Mouse (Mus musculus) skeletal muscle tissue, adult 2 months (tissue): ENCODE results near the gene Gm29797.
A peak's percentile ranks its signal among the peaks of the same experiment; 100 is the strongest.

Source experiments
- DNase-seq: peaks from one replicate; pipeline ENCODE4 v3.0.0-alpha.2; 2012; ENCODE audit warnings: low read depth, low spot score

The Gm29797 gene

DNA sequence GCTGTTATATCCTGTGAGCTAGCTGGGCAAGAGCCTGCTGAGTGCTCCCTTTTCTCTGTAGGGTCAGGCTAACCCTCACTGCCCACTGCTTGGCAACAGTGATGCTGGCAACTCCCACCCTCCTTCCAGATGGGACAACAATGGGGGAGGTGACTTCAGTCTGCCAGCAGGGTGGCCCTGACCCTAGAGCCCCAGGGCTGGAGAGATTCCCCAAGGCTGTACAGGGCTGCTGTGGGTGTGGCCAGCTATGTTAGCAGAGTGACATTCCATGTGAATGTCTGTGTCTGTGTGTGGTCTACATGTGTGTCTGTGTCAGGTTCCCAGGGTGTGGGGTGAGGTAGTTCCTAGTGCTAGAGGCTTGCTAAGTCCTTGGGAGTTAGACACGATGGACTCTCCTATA lies 16.7 kb downstream of the Gm29797 start:
- no peak for DNase-seq

DNA sequence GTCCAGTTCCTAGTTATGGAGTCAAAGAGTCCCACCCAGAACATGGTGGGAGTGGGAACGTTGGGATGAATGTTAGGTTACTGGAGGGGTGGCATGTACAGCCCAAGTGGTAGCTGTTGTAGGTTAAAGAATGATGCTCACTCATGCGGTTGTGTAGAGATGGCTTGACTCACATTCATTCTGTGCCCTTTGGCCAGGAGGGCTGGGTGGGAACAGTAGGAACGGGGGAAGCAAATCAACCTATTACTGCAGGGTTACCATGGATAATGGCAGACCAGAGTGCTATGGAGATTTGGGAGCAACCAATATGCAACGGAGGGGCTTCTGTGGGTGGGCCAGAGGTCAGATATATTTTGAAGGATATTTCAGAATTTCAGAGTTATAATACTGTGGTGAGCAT lies 18.1 kb downstream of the Gm29797 start:
- DNase-seq: no peak

DNA sequence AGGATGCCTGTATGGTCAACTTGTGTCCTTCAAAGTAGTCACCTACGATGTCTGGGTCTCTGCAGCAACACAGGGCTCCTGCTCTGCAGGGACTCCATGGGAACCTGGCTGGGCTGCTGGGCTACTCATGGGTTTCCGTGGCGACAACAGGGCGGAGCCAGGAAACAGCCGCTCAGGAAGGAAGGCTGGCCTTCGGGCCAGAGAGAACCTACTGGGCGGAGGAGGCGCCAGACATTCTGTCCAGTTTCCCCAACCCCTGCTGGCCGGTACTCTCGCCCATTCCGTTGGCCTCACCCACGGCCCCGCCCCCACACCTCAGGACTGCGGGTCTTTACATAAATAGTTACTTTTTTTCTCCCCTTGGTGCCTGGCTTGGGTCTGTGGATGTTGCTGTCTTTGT lies 18.6 kb downstream of the Gm29797 start:
- DNase-seq: peak; percentile 47

DNA sequence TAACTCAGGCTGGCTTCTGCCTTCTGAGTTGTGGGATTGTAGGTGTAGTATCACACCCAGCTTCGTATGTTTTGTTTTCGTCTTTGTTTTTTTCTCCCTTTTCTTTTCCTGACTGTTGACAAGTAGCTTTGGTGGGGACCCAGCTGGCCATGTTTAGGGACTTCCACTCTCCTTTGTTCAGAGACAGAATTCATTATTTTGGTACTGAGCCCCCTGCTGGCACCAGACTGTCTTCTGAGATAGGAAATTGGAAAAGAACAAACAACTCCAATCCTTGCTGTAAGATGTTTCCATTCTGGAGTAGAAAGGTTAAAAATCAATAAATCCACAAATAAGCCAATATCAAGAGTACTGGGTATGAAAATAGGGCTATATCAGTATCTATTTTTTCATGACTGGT lies 19.6 kb downstream of the Gm29797 start:
- no peak for DNase-seq

DNA sequence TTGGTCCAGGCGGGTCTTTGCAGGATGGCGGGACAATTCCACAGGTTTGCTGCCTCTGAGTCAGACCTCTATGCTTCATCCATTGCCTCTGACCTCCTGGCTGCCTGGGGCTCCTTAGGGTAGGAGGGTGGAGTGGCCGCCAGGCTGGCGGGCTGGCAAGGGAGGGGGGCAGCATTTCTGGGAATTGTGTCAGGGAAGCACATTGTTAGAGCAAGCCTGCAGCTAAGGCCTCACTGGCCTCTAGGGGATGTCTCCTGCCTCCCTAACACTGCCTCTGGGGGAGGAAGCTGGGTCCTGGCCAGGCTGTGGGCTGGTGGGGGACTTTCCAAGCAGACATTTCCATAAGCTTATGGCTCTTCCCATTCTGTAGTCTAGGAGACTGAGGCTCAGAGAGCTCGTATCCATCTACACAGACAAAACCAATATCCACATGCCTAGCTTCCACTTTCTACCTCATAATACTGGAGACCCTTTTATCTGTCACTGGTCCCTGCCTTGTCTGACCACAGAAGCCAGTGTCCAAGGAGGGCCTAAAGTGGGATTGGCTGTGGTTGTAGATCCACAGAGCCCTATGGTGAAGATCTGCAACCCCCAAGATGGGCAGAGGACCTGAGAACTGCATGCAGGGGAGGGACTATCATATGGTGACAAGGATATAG lies 20.4 kb downstream of the Gm29797 start:
- peak; percentile 22 for DNase-seq

DNA sequence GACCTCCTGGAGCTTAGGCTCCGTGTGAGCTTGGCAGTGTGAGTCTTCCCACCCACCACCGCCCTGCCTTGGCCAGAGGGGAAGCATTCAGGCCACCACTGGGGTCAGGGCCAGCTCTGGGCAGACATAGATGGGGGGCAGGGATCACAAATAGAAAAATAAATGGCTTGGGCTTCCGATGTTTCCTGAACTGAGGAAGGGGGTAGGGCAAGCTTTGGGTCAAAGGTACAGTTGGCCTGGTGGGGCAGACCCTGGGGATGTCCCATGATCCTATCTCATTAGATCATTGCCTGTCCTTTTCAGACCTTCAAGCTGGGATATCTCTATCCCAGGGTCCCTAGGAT lies 20.9 kb downstream of the Gm29797 start:
- no peak for DNase-seq

DNA sequence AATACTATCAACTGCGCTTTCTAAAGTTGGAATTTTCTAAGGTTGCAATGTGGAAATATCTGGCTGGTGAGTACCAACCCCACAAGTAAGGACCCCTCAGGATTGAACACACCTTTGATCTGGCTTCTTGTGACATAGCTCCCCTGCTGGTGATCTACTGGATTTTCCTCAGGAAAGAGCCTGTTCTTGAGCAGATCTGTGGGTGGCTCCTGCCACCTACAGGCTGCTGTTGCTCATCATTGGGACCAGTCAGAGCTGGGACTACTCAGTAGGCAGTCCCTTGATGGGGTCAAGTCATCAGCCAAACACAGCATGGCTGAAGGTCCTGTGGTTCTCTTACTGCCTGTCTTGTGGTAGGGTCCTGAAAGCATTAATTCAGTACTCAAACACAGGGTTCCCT lies 21.9 kb downstream of the Gm29797 start:
- DNase-seq: peak; percentile 75

DNA sequence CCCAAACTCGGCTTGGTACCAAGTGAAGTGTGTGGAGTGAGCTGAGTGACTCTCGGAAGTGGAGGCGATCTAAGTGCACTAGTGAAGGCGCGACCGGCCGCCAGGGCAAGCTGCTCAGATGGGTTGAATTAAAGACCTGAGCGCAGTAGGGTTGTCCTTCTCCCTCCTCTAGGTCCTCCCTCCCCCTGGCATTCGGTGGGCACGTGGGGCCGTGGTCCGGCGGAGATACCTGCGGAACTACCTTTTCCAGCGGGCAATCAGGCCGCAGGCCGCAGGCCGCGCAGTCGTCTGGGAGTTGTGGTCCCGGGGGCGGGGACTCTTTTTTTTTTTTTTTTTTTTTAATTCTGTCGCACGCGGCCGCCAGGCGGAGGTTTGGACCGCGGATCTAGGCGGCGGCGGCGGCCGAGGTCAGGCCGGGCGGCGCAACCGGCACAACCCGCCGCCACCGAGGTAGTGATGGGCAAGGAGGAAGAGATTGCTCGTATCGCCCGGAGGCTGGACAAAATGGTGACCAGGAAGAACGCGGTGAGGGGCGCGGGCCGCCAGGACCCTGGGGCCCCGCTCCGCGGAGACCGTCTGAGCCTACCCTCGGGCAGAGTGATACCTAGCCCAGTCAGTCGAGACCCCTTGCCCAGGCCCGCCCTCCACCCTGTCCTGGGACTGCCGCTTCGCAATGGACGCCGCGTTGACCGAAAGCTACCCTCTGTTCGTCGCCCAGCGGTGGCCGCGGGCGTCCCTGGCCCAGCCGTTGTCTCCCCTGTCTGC lies 23.3 kb downstream of the Gm29797 start, which contains the start of gene Tcea2:
Gene Tcea2, plus strand, starts transcription at position 360 of the 765 bp plus-strand sequence.
- DNase-seq: peak; percentile 64

DNA sequence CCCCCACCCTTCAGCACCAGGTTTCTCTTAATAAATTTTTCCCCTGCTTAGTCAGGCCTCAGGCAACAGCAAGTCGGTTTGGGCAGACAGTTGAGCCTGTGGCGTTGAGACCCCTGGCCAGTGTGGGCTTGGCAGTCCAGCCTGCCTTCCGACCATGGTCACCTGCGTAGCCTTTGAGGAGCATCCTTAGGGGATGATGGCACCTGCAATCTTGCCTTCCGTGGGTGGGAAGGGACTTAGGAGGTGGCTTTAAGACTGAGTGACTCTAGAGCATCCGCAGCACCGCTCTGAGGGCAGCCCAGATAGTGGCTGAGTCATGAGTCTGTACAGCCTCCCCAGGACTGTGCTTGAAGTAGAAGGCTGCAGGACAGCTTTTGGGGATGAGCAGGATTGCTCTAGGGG lies 23.9 kb downstream of the Gm29797 start:
- DNase-seq: no peak

DNA sequence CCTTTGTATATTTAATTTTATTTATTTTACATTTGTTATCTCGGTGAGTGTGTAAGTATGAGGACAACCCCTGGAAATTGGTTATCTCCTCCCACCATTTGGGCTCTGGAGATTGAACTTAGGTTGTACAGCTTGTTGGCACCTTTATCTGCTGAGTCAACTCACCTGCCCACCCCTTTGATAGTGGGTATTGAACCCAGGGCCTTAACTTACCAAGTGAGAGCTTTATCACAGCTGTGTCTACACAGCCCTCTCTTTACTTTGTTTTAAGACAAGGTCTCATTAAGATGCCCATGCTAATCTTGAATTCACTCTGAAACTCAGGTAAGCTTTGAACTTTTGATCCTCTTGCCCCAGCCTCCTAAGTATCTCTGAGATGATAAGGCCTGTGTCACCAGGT lies 25.1 kb downstream of the Gm29797 start:
- DNase-seq: no peak

DNA sequence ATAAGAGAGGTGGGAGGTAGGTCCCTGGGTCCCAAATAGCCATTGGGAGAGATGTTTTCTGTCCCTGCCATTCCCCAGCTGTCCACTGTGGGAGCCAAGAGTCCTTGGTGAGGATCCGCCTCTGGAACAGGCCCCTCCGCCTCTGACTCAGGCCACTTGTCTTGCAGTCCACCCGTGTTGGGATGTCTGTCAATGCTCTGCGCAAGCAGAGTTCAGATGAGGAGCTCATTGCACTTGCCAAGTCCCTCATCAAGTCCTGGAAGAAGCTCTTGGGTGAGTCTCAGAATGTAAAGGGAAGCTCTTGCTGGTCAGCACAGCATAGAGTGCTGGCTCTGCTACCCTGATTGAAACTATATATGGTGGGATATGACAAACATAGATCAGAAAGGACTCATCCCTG lies 26.5 kb downstream of the Gm29797 start:
- DNase-seq: no peak

DNA sequence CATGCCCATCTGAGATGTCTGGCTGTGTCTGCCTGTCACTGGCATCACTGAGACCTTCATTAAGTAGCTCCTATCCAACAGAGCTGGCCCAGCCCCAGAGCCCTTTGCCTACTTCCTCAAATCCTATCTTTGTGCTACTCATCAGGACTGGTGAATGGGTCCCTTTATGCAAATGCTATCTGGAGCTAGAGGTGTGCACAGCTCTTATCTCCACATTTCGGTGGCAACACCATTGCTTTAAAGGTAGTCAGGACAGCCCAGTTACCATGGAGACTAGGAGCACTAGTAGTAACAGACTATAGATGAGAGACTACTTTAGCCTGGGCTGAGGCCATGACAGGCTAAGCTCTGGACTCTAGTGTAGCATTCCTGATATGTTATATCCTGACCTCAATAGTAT lies 27.9 kb downstream of the Gm29797 start:
- no peak for DNase-seq

DNA sequence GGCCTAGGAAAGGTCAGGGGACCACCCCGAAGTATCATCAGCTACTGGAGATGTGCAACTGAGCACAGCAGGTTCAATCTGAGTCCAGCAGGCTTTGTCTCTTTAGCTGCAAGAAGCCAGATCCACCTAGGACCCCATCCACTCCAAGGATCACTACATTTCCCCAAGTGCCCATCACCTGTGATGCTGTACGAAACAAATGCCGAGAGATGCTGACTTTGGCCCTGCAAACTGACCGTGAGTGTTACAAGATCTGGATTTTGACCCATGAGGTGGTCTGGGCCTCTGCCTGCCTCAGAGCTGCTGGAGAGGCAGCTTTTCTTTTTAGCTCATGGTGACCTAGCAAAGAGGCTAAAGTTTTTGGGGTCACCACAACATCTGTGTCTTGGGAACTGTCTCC lies 28.9 kb downstream of the Gm29797 start:
- no peak for DNase-seq

DNA sequence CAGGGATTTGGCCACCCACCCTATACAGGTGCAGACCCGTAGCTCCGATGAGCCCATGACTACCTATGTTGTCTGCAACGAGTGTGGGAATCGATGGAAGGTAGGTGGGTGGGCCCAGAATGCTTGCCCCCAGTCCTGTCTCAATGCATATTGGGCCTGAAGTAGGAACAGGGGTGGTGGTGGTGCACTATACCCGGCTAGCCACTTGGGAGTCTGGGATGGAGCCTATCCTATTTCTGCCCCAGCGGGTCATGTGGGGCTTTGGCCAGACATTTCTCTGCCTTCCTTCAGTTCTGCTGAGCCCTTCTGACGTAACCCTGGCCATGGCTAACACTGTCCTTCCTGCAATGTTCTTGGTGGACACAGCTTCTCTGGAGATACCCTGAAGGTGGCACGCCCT lies 30.8 kb downstream of the Gm29797 start:
- no peak for DNase-seq

DNA sequence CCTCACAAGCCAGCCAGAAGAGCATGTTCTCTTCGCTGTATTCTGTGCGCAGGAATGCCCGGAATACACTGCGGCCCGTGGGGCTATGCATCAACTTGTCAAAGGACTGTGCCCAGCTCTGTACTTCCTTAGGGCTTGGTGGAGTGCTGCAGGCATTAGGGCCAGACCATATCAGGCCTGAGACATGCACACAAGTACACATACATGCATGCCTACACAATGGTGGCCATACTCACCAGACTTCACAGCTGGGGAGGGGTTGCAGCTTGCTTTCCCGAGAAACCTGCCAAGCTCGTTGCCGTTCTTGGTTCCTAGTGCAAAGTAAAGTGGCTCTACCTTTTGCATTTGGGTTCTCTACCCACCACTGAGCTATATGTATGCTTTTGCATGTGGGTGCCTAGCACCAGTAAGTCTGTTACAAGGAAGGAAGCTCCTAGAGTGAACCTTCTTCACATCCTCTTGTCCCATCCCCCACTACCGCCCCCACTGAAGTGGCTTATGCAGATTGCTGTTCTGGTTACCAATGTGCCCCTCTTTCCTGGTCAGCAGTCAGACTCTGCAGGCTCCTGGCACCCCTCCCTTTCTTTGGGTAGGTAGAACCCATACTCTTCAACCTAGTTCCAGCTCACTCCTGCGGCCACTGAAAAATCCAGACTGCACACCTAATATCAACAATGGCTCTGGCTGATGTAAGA lies 32.8 kb downstream of the Gm29797 start:
- DNase-seq: no peak

DNA sequence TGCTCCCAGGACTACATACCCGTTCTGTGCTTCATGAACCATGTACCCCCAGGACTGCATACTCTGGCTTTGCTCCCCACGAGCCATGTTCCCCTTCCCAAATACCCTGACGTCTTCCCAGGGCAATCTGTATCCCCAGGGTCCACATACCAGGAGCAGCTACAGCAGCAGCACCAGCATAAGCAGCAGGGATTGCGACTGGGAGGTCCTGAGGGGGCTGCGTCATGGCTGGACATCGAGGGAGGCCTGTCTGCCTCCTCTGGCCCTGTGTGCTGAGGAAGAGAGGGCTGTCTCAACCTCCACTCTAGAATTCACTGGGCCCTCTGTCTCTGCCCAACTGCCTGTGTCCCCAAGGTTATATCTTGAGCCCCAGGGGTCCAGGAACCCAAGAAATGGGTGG lies 34.2 kb downstream of the Gm29797 start:
- DNase-seq: no peak

DNA sequence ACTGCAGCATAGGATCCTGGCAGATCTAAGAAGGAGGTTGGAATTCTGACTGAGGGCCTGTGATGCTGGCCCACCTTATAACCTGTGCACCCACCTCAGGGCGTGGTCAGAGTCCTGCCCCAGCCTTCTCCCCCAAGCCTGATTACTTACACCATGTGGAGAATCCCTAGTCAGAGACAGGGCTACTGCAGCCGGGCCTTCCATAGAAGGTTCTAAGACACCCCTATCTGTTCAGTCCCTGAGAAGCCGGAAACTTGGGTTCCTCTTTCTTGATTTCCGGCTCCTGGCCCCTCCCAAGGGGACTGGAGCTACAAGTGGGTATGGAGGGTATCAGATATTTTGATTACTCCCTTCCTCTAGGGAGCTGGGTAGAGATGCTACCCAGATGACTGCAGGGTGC lies 34.7 kb downstream of the Gm29797 start:
- DNase-seq: no peak

DNA sequence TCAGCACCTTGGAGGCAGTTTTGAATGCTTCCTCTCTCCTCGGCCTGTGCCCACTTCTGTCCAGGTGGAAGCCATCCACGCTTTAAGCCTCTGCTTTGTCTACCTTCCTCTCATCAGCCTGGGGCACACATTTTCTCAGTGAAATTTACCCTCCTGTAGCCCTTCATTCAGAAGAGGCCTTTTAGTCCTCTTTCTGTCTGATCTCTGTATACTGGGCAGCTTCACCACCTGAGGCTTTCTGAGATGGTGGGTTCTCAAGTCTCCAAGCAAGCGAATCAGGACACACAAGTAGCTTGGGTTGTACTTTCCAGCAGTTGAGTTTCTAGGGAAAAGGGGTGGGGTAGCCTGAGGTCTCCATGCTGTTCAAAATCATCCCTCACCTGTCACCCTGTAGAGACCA lies 35.5 kb downstream of the Gm29797 start:
- no peak for DNase-seq

DNA sequence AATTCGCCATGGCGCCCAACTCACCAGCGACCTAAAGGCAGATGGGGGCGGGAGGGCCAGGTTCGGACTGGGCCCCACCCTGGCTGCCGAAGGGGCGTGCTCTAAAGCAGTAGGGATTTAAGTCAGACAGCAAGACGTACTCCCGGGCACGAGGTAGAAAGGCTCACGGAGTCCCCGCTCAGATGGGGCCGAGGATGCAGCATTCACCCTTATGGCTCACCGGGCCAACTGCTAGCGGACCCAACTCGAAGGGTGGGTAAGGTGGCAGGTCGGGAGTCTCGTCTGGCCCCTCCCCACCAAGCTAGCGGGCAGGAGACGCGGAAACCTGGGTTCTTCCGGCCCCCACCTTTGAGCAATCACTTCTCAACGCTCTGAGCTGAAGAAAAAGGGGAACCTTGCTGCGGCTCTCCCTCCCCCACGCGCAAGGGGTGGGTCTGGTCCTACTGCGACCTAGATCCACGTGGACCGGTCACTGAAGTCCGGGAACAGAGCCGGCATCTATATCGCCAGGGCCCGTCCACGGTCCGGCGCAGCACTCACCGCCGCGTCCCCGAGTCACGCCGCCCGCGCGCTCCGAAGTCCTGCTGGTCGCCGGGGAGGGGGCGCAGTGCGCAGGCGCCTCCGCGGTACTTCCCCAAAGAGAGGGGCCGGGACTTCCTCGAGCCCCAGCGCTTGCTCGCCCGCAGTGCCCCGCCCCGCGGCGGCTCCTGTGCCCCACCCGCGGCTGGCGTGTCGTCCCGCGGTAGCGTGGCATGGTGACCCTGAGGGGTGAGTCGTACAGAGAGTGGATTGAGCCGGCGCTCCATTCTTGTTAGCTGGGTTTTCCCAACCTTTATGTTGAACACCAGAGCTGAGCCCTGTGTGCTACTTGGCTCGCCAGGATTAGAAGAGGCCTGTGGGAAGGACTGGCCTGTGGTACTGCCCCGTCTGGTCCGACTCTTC lies 36.8 kb downstream of the Gm29797 start, which contains the start of gene Rgs19:
Gene Rgs19, minus strand, starts transcription at position 639 of the 942 bp plus-strand sequence.
- DNase-seq: peak; percentile 70

DNA sequence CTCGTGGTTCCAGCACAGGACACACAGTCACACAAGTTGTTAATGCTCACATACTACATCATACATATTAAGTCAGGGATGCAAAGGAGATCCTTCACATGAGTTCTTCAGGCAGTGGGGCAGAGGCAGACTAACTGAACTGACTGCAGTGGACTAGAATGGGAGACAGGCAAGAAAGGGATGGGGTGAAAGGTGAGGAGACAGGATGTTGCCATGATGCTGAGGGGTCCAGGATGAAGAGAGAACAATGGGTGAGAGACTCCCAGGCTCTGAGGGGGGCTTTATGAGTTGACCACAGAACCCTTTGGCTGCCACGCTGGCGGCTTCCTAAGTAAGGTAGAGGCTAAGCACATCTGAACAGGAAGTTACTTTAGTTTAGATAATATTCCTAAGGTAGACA lies 37.7 kb downstream of the Gm29797 start:
- no peak for DNase-seq

DNA sequence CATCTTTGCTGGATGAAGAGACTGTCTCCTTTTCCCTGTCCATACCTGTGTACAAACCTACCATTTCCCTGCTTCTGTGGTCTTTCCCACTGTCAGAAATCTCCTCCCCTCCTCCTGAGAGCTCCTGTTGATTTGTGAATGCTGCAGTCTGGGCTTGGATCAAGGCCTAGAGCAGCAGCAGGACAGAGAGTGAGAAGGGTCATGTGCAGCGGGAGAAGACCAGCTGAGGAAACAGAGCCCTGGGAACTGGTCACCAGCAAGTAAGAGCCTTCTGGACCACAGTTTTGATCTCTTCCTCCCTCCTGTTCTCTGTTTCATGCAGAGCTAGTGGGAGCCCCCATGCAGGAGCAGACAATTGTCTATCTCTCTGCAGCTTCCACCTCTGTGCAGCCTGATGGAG lies 38.9 kb downstream of the Gm29797 start:
- no peak for DNase-seq
